Mouse (Mus musculus): ENCODE data around the gene Etnk1. TPM values are rescaled to one million over a fixed set of nuclear protein-coding genes. Genes with fewer than 3 reads are reported as not detected.

The Etnk1 gene
- polyA plus RNA-seq, 1 experiment from 2014 or later = 20.0 TPM

DNA sequence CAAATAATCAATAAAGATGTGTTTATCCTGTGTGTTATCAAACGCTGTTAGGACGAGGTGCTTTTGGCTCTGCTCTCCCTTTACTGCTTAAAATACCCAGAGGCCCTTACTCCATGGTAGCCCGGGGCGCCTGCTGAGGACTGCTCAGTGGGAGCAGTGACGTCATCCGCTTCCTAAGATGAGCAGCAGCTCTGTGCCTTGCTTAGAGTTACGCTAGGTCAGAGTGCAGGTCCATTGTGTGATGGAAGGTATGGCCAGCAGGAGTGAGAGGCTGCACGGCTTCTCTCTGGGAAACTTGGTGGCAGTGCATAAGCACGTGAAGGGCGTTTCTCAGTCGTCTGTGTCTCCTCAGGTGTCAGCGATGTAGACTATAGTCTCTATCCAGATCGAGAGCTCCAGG, 30.0 kb downstream of the Etnk1 start:
- no peaks in the 10 kb centered on the region for H3K27me3 ChIP-seq (replicated peaks; ENCODE audit: control insufficient read depth, insufficient read depth, low read length)
- DNase-seq (ENCODE audit: low spot score) = no peak
- WGBS = 89% methylated on average over 13 of the region's 13 CpGs
- no peak; the same call in 1 of the 2 replicates for ATAC-seq (replicated peaks; ENCODE audit: low FRiP score)
- H3K4me3 ChIP-seq (ENCODE audit: low read depth, low read length) = no peak overlapping the region
- H3K4me1 ChIP-seq (replicated peaks; ENCODE audit: control insufficient read depth, insufficient read depth, low read length) = no peaks in the 10 kb centered on the region
- peaks cover 26% of the 10 kb centered on the region for H3K36me3 ChIP-seq (ENCODE audit: control insufficient read depth, insufficient read depth, low read length)
- H3K9ac ChIP-seq (ENCODE audit: low read depth, low read length) = no peak overlapping the region
- H3K27ac ChIP-seq (ENCODE audit: low read depth, low read length) = no peak overlapping the region
- H3K4me2 ChIP-seq = no peak overlapping the region
- no peaks in the 10 kb centered on the region for H3K9me3 ChIP-seq (ENCODE audit: control insufficient read depth, low read length)

- Histone ChIP-seq H3K4me1 (replicated peaks; ENCODE audit: control insufficient read depth, insufficient read depth, low read length) (no peaks in the 10 kb centered on the region), H3K4me2 (no peak overlapping the region), H3K27ac (ENCODE audit: low read depth, low read length) (no peak overlapping the region), H3K9ac (ENCODE audit: low read depth, low read length) (no peak overlapping the region), H3K4me3 (ENCODE audit: low read depth, low read length) (no peak overlapping the region), H3K27me3 (replicated peaks; ENCODE audit: control insufficient read depth, insufficient read depth, low read length) (no peaks in the 10 kb centered on the region), H3K9me3 (ENCODE audit: control insufficient read depth, low read length) (no peaks in the 10 kb centered on the region), H3K36me3 (ENCODE audit: control insufficient read depth, insufficient read depth, low read length) (peaks cover 27% of the 10 kb centered on the region)
- WGBS = 89% methylated on average over 7 of the region's 7 CpGs
- ATAC-seq (replicated peaks; ENCODE audit: low FRiP score) (no peak), DNase-seq (ENCODE audit: low spot score) (no peak)
Observed at GRCm38 (mm10) chr6:143198421-143198820, 31.4 kb downstream of the Etnk1 start.

DNA sequence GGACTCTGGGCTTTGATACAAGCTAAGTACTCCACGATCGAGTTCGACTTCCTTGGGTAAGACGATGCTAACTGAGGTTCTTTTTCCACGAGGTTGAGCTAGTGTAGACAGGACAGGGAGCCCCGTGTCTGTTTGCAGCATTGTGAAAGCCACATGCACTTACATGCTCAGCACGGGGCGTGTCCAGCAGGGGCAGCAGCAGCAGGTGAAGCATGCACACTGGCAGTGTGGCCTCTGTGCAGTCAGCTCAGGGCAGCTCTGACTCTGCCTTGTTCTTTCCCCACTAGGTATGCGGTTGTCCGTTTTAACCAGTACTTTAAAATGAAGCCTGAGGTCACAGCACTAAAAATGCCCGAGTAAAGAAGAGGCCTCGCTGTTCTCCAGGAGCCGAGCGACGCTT, 36.1 kb downstream of the Etnk1 start:
- Histone ChIP-seq H3K9ac (ENCODE audit: low read depth, low read length) (no peak overlapping the region), H3K27me3 (replicated peaks; ENCODE audit: control insufficient read depth, insufficient read depth, low read length) (no peaks in the 10 kb centered on the region), H3K36me3 (ENCODE audit: control insufficient read depth, insufficient read depth, low read length) (peaks cover 15% of the 10 kb centered on the region), H3K4me3 (ENCODE audit: low read depth, low read length) (no peak overlapping the region), H3K4me2 (no peak overlapping the region), H3K9me3 (ENCODE audit: control insufficient read depth, low read length) (no peaks in the 10 kb centered on the region), H3K27ac (ENCODE audit: low read depth, low read length) (no peak overlapping the region), H3K4me1 (replicated peaks; ENCODE audit: control insufficient read depth, insufficient read depth, low read length) (no peaks in the 10 kb centered on the region)
- 92% methylated on average over 15 of the region's 15 CpGs for WGBS
- ATAC-seq (replicated peaks; ENCODE audit: low FRiP score) (no peak), DNase-seq (ENCODE audit: low spot score) (no peak)

- ATAC-seq (replicated peaks; ENCODE audit: low FRiP score) (no peak), DNase-seq (ENCODE audit: low spot score) (no peak)
- Histone ChIP-seq H3K36me3 (ENCODE audit: control insufficient read depth, insufficient read depth, low read length) (peaks cover 11% of the 10 kb centered on the region), H3K4me2 (no peak overlapping the region), H3K9ac (ENCODE audit: low read depth, low read length) (no peak overlapping the region), H3K27me3 (replicated peaks; ENCODE audit: control insufficient read depth, insufficient read depth, low read length) (no peaks in the 10 kb centered on the region), H3K4me3 (ENCODE audit: low read depth, low read length) (no peak overlapping the region), H3K9me3 (ENCODE audit: control insufficient read depth, low read length) (peaks cover 2% of the 10 kb centered on the region), H3K4me1 (replicated peaks; ENCODE audit: control insufficient read depth, insufficient read depth, low read length) (no peaks in the 10 kb centered on the region), H3K27ac (ENCODE audit: low read depth, low read length) (no peak overlapping the region)
- 94% methylated on average over 3 of the region's 3 CpGs for WGBS
Observed at GRCm38 (mm10) chr6:143208880-143209279, 41.9 kb downstream of the Etnk1 start.

GRCm38 (mm10) chr6:143212766-143213165, 45.7 kb downstream of the Etnk1 start:
- Histone ChIP-seq H3K9me3 (ENCODE audit: control insufficient read depth, low read length) (peaks cover 10% of the 10 kb centered on the region), H3K36me3 (ENCODE audit: control insufficient read depth, insufficient read depth, low read length) (peaks cover 5% of the 10 kb centered on the region), H3K4me3 (ENCODE audit: low read depth, low read length) (no peak overlapping the region), H3K4me2 (no peak overlapping the region), H3K27me3 (replicated peaks; ENCODE audit: control insufficient read depth, insufficient read depth, low read length) (no peaks in the 10 kb centered on the region), H3K27ac (ENCODE audit: low read depth, low read length) (no peak overlapping the region), H3K4me1 (replicated peaks; ENCODE audit: control insufficient read depth, insufficient read depth, low read length) (no peaks in the 10 kb centered on the region), H3K9ac (ENCODE audit: low read depth, low read length) (no peak overlapping the region)
- WGBS = 72% methylated on average over 6 of the region's 6 CpGs
- ATAC-seq (replicated peaks; ENCODE audit: low FRiP score) = no peak
- no peak for DNase-seq (ENCODE audit: low spot score)

- Histone ChIP-seq H3K27me3 (replicated peaks; ENCODE audit: control insufficient read depth, insufficient read depth, low read length) (no peaks in the 10 kb centered on the region), H3K36me3 (ENCODE audit: control insufficient read depth, insufficient read depth, low read length) (peaks cover 5% of the 10 kb centered on the region), H3K27ac (ENCODE audit: low read depth, low read length) (no peak overlapping the region), H3K4me2 (no peak overlapping the region), H3K9me3 (ENCODE audit: control insufficient read depth, low read length) (peaks cover 10% of the 10 kb centered on the region), H3K9ac (ENCODE audit: low read depth, low read length) (no peak overlapping the region), H3K4me1 (replicated peaks; ENCODE audit: control insufficient read depth, insufficient read depth, low read length) (no peaks in the 10 kb centered on the region), H3K4me3 (ENCODE audit: low read depth, low read length) (no peak overlapping the region)
- WGBS = 92% methylated on average over 6 of the region's 6 CpGs
- no peak for ATAC-seq (replicated peaks; ENCODE audit: low FRiP score)
- DNase-seq (ENCODE audit: low spot score) = no peak
Observed at GRCm38 (mm10) chr6:143213461-143213860, 46.4 kb downstream of the Etnk1 start.

DNA sequence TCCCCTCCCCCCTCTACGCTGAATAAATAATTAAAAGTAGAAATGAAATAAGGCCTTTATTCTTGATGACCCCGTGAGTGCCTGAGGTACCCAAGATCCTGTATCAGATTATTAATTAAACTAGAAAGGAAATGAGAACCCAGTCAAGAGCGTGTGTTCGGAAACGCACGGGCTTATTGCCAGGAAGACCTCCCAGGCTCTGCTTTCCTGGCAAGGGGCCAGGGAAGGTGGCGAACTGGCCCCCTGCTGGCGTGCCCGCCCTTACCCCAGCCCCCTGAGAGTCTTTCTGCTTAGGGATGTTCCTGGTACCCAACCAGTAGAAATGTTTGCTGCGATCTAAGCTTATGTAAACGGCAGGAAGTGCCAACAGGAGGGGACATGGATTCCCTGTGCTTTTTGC, 49.2 kb downstream of the Etnk1 start:
- ATAC-seq (replicated peaks; ENCODE audit: low FRiP score) = no peak
- Histone ChIP-seq H3K4me2 (no peak overlapping the region), H3K4me1 (replicated peaks; ENCODE audit: control insufficient read depth, insufficient read depth, low read length) (no peaks in the 10 kb centered on the region), H3K4me3 (ENCODE audit: low read depth, low read length) (no peak overlapping the region), H3K9ac (ENCODE audit: low read depth, low read length) (no peak overlapping the region), H3K27ac (ENCODE audit: low read depth, low read length) (no peak overlapping the region), H3K36me3 (ENCODE audit: control insufficient read depth, insufficient read depth, low read length) (no peaks in the 10 kb centered on the region), H3K27me3 (replicated peaks; ENCODE audit: control insufficient read depth, insufficient read depth, low read length) (no peaks in the 10 kb centered on the region), H3K9me3 (ENCODE audit: control insufficient read depth, low read length) (peaks cover 10% of the 10 kb centered on the region)
- 87% methylated on average over 11 of the region's 11 CpGs for WGBS
- DNase-seq (ENCODE audit: low spot score) = no peak

DNA sequence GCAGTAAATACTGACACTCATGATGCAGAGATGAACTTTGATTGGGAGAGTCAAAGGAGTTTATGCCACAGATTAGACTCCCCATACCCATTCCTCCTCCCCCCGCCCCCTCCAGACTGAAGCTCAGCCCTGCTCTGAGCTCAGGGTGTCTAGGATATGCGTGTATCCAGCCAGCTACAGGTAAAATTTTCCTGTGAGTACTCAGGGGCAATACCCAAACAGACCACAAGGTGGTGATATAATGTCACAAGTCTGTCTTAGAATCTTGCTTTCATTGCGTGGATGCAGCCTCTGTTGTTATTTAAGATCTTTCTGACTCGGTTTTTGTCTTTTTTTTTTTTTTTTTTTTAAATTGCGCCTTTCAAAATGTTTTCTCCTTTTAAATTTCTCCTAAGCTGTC, 52.3 kb downstream of the Etnk1 start:
- Histone ChIP-seq H3K9me3 (ENCODE audit: control insufficient read depth, low read length) (peaks cover 5% of the 10 kb centered on the region; the same call in 1 of the 2 replicates), H3K9ac (ENCODE audit: low read depth, low read length) (no peak overlapping the region), H3K36me3 (ENCODE audit: control insufficient read depth, insufficient read depth, low read length) (no peaks in the 10 kb centered on the region), H3K4me1 (replicated peaks; ENCODE audit: control insufficient read depth, insufficient read depth, low read length) (no peaks in the 10 kb centered on the region), H3K27ac (ENCODE audit: low read depth, low read length) (no peak overlapping the region), H3K4me2 (no peak overlapping the region), H3K4me3 (ENCODE audit: low read depth, low read length) (no peak overlapping the region), H3K27me3 (replicated peaks; ENCODE audit: control insufficient read depth, insufficient read depth, low read length) (no peaks in the 10 kb centered on the region)
- 3% methylated on average over 5 of the region's 5 CpGs for WGBS
- DNase-seq (ENCODE audit: low spot score) = peak; percentile 43
- no peak for ATAC-seq (replicated peaks; ENCODE audit: low FRiP score)

DNA sequence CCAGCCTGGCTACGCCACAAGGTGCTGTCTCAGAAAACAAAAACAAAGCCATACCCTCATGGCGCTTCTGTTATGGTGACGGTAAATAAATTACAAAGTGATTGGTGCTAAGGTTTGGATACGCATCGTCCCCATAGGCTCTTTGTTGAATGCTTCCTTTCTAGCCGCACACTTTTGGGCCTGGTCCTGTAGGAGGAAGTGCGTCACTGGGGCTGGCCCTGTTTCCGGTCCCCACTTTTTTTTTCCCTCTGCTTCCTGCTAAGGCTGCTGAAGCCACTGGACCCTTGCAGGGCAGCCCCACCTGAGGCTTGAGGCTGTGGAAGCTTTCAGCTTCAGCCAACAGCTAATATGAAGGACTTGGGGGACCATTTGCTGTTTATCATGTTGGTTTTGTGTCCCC, 54.2 kb downstream of the Etnk1 start:
- DNase-seq (ENCODE audit: low spot score) (no peak), ATAC-seq (replicated peaks; ENCODE audit: low FRiP score) (no peak)
- H3K36me3 ChIP-seq (ENCODE audit: control insufficient read depth, insufficient read depth, low read length) = no peaks in the 10 kb centered on the region
- no peaks in the 10 kb centered on the region for H3K27me3 ChIP-seq (replicated peaks; ENCODE audit: control insufficient read depth, insufficient read depth, low read length)
- H3K4me3 ChIP-seq (ENCODE audit: low read depth, low read length) = no peak overlapping the region
- H3K4me2 ChIP-seq = no peak overlapping the region
- H3K27ac ChIP-seq (ENCODE audit: low read depth, low read length) = no peak overlapping the region
- no peaks in the 10 kb centered on the region for H3K9me3 ChIP-seq (ENCODE audit: control insufficient read depth, low read length)
- H3K4me1 ChIP-seq (replicated peaks; ENCODE audit: control insufficient read depth, insufficient read depth, low read length) = no peaks in the 10 kb centered on the region
- H3K9ac ChIP-seq (ENCODE audit: low read depth, low read length) = no peak overlapping the region
- 82% methylated on average over 8 of the region's 8 CpGs for WGBS

Data from liver, embryonic 11.5 days (tissue).